Mouse (Mus musculus) adrenal gland, postnatal 14 days (tissue): ENCODE data around the gene Shroom3. TPM values are rescaled to one million over a fixed set of nuclear protein-coding genes. Genes with fewer than 3 reads are reported as not detected.

Experiments used
- DNase-seq: peaks from one replicate; pipeline ENCODE4 v3.0.0; 2021; ENCODE audit warnings: mixed read lengths
- long read RNA-seq, 2 experiments: library from polyadenylated mRNA; stranded (forward); transcript quantifications; one replicate each; pipeline ENCODE4 v2.0.0; 2021
- total RNA-seq: library from RNA; stranded (reverse); gene quantifications from 2 replicates; pipeline ENCODE4 v1.2.3, GENCODE M21; 2021

The Shroom3 gene
- total RNA-seq, result 7.6 and 7.9 TPM in 2 replicates
- long read RNA-seq, experiment 1, full-length matches to known transcripts, result 1 of 4 reads
- long read RNA-seq, experiment 1, partial matches to known transcripts, result 3 of 4 reads
- long read RNA-seq, experiment 1, other reads (novel, unspliced or antisense), result 0 of 4 reads
- long read RNA-seq, experiment 2, partial matches to known transcripts, result 3 of 3 reads
- long read RNA-seq, experiment 2, other reads (novel, unspliced or antisense), result 0 of 3 reads

DNA sequence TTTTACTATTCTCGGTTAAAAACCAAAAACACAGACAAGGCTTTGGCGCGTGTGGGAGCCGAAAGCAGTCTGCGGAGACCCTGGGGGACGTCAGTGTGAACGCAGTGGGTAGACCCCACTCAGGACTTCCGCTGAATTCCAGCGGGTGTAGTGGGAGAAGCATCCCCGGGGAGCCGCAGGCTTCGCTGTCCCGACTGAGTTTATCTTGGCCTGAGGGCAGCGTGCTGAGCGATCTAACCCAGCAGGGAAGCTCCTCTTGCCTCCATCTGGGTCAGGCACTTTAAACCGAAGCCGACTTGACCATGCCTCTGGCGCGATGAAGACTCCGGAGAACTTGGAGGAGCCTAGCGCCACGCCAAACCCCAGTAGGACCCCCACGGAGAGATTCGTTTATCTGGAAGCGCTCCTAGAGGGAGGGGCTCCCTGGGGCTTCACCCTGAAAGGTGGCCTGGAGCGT is at the start of gene Shroom3:
Shroom3 (plus strand) TSS at position 85 of the 457 bp plus-strand sequence.
- peak; percentile 39 for DNase-seq

DNA sequence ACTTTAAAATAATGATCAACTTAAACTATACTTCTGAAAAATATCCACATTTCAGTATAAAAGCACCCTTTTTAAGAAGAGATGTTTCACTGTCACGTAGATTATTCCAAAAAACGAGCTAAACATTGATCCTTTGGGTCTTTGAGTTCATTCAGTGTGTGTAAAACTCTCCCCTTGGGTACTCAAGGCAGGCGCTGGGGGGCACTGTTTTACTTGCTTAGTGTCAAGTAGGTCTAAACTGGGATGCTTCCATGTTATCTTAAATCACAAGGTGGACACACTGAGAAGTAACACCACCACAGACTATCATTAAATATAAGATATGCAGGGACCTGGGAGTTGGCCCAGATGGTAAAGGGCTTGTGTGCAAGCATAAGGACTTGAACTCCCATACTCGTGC is 49.7 kb upstream of the Shroom3 start:
- DNase-seq, result no peak

DNA sequence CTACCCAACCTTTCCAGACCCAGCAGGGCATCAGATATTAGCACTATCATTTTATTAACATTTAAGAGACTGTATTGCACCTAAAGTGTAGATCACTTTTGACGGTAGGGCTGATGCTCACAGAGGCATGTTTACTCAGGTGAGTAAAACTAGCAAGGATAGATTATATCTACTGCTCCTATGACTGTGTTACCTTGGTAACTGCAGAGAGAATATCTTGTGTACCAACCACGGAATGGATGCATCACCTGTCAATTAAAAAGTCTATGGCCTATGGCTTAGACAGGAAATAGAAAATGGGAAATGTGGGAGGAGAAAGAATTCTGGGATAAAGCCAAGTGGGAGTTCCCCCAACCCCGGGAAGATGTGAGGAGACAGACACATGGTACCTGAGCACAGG is 48.3 kb upstream of the Shroom3 start:
- DNase-seq, result no peak

DNA sequence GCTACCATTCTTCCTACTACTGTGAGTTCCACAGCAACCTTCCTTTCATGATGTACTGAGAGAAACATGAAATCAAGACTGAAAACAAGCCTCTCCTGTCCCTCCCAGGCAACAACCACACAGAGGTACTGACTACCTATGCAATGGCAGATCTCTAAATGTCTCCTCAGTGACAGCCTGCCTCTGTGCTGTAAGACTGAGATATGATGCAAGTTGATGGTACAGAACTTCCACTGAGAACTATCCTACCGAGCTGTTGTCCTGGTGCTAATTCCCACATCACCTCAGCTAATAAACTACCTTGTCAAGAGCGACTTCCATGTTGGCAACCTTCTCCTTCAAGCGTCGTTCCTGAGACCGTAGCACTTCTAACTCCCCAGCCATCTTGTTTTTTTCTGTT is 47.3 kb upstream of the Shroom3 start:
- DNase-seq, result no peak

DNA sequence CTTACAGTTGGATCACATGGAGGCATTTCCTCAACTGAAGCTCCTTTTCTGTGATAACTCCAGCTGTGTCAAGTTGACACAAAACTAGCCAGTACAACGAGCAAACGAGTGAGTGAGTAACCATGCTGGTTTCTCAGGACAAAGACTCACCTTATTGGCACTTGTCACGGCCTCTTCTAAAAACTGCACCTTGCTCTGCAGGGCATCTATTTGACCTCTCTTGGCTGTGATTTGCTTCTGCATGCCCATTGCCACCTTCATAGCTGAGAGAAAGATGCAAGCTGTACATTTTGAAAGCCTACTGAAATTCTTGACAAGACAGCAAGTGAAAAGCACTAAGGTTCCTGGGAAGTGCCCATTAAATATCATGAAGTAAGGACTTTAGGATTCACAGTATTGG is 42.4 kb upstream of the Shroom3 start:
- no peak for DNase-seq

DNA sequence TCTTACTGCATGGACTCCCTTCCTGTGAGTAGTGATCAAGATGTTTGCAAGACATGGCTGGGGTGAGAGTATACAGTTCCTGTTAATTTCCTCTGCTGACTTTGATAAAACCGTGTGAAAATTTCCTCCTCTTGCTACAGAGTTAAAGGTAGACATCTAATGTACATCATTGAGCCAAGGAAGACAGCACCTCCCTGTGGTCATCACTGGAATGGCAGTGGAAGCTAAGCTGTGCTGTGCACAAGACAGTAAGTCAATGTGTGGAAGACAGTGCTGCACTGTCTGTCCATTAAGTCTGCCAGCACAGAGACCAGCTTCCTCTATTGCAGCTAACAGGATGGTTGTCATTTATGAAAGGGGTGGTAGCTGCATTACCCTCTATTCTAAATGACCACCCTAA is 27.0 kb upstream of the Shroom3 start:
- peak; percentile 74 for DNase-seq

DNA sequence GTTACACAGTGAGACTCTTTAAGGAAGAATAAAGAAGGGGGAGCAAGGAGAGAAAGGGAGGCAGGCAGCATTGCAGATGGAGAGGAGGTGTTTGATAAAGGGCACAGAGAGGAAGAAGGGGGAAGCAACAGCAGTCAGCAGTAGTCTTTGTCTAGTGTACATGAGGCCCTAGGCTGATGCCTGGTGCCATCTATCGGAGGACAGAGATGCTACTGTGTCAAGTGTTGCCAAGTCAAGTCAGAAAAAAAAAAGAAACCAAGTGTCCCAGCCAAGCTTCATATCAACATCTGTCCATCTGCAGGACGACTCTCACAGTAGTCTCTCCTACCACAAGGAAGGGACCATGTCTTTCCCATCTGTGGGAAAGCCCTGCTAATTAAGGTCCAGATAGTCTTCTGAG is 18.9 kb upstream of the Shroom3 start:
- no peak for DNase-seq

DNA sequence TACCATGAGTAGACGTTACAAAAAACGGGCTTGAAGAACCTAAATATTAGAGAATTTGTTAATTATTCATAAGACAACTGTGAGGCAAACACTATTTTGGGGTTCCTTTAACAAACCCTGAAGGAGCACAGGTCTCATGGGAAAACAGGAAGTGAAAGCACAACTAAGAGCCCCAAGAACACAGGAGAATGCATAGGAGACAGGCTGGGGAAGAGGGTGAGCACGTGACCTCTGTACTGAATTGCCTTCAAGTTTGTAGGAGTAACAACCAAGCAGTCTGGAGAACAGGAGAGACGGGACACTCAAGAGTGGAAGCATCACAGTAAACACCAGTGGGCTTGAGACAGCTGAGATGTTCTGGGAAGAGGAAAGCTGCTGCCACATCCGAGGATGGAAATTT is 16.4 kb upstream of the Shroom3 start:
- DNase-seq, result no peak

DNA sequence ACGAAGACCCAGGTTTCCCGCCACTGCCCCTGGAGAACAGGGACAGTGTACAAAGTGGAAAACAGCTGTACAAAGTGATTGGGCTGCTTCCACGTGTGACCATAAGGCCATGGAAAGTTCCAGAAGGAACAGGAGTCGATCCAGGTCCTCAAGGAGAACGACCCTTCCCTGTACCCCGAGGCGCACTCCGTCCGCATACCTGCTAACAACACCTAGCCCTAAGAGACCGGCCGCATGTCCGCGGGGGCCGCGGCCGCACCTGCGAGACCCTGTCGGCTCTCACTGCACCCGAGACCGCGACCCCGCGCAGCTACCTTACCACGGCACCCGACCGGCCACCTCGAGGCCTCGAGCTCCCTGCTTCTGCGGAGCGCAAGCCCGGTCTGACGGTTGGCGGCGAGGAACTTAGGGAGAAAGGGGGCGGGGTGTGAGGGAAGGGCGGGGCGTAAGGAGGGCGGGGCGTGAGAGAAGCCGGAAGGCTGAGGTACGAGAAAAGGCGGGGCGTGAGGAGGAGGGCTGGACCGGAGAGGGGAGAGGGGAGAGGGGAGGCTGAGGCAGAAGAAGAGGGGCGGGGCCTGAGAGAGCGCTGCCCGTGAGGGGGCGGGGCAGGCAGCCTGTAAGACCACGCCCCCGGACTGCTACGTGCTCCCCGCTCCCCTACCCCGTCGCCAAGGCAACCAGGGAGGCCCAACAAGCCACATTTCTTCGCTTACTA is 8.2 kb upstream of the Shroom3 start, which contains the start of gene Ccdc158:
Ccdc158 (minus strand) TSS at position 413 of the 715 bp plus-strand sequence.
- DNase-seq, result peak; percentile 89

DNA sequence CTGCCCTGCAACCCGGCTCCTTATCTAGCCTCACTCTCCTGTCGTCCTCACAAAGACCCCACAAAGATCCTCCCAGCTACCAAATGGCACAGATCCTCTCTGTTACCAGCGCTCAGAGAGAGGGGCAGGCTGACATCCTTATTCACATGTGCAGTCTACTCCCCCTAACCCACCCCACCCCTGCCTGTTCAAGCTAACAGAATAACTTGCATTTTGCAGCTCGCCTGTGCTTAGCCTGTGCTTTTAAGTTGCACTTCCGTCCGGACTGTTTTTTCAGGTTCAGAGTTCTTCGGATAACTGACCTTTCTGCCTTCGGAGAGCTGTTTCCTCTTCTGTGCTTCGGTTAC is 7.7 kb upstream of the Shroom3 start:
- no peak for DNase-seq

DNA sequence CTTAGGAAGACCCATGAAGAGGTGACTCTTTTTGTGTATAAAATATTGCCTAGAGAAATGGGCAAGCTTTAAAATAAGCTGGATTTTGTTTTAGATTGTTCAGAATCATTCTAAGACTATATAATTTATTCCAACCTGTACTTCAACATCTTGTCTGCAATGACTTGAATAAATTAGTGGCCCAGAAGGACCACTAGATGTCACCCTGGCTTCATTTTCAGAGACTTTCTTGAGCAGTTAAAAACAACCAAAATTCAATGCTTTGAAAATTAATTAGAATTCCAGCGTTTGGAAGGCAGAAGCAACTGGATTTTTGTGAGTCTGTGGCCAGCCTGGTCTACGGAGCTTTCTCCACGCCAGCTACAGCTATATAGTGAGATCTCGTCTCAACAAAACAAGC is 3.8 kb upstream of the Shroom3 start:
- peak; percentile 33 for DNase-seq

DNA sequence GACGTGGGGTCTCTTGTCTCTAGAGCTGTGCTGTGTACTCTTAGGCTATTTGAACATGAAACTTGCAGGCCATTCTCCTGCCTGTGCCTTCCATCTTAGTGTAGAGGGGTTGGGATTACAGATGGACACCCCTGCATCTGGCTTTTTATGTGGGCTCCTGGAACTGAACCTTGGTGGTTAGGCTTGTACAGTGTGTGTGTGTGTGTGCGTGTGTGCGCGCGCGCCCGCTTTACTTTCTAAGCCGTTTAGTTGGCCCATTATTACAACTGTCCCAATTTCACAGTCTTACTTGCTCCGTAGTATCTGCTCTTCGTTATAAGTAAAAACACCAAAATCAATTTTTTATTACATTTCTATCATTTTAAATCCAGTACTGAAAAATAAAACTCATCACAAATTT is 1.4 kb upstream of the Shroom3 start:
- DNase-seq, result no peak

DNA sequence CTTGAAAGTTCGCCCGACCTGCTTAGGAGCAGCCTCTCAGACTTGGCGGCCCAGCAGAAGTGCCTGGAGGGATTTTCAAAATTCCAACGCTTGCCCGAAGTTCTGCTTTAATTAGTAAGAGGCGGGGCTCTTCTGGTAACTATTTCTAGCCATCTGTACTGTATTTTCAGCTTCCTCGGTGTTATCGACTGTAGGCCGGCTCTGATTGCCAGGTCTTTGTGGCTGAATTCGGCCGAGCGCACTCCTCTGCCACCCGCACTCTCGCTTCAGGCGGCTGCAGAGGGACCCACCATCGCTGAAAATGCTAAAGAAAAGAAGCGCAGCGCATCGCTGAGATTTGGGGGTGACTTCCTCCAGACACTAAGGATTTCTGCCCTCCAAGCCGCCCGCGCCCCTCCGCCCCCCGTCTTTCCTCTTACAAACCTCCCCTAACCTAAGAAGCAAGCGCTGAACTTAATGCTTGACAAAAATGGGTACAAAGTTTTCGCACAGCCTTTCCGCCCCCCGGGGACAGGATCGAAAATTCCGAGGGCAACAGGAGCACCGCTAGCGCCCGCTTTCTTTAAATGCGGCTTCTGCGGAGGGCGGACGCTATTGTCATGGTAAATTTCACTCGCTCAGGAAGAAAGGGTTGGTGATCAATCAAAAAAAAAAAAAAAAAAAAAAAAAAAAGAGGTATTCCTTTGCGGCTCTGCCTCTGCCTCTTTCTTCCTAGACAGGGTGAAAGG is 450 bp upstream of the Shroom3 start:
- DNase-seq, result peak; percentile 24

DNA sequence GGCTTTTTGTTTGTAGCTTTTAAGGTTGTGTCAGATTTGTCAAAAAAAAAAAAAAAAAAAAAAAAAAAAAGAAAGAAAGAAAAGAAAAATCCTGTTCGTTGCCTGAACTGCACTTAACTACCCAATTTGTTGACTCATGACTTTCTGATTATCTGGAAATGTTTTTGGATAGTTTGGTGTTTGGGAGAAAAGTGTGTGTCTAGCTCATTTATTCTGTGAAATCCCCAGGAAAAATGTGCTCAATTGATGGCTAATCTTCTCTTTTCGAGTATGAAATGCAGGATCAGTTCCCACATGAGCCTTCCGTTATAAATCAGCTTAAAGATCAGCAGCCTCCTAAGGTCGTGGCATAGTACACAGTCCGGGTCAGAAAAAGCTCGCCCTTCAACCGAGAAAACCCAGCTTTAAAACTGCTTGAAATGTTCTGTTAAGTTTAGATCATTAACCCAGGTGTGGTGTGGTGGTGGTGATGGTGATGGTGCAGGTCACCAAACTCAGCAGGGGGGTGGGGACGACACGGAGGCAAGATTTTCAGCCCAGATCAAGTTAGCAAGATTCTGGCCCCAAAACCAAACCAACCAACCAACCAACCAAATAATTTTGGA is 738 bp downstream of the Shroom3 start:
- no peak for DNase-seq

DNA sequence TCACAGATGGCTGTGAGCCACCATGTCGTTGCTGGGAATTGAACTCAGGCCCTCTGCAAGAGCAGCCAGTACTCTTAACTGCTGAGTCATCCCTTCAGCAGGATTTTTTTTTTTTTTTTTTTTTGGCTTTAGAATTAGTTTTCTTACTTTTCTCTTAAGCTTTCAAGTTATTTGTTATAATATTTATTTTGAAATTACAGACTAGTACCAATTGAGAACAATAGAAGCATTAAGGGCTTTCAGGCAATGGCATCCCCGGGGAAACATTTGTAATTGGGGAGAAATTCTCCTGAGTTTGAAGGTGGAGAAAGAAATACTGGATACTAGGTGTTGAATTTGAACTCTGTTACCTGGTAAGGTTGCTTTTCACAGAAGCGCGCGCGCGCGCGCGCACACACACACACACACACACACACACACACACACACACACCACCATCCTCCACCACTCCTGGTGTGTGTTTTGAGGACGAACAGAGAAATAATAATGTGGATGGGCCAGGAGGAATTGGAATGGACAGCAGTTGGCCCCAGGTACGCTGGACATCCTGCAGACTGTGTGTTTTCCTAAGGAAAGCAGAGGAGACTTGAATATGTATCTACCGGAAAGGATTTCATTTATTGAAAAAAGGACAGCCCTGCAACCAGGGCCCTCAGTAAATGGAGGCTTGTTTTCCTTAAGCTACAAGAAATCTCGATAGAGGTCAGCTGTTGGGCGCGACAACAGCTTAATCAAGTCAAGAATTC is 1.7 kb downstream of the Shroom3 start:
- DNase-seq, result no peak

DNA sequence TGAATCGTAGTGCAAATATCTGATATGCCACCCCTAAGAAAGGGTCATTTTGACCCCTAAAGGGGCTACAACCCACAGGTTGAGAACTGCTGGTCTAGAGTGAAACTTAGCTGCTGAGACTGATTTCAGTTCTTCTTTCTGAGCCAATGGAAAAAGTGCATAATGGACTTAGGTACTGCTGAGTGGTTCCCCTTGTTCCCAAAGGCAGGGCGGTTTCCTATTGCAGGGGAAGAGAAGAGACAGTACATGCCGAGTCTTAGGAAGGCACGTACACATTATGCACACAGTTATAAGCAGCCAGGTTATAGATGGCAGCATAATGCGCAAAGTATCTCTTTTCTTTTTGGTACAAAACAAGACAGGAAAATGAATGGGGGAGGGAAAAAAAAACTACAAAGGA is 4.9 kb downstream of the Shroom3 start:
- no peak for DNase-seq

DNA sequence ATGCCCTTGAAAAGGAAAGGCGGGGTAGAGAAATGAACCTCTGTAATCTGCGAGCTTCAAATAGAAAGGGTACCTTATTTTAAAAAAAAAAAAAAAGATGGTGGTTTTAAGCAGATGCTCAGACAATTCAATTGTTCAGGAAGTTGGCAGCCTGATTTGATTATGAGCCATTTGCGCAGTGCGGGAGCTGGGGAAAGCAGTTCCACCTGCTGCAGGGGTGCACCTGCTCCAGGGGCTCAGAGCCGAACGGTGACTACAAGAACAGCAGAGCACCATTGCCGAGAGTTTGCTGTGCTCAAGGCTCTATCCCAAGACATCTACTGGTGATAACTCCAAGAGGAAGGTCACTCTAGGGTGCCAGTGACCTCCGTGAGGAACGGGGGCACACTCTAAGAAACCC is 5.3 kb downstream of the Shroom3 start:
- no peak for DNase-seq

DNA sequence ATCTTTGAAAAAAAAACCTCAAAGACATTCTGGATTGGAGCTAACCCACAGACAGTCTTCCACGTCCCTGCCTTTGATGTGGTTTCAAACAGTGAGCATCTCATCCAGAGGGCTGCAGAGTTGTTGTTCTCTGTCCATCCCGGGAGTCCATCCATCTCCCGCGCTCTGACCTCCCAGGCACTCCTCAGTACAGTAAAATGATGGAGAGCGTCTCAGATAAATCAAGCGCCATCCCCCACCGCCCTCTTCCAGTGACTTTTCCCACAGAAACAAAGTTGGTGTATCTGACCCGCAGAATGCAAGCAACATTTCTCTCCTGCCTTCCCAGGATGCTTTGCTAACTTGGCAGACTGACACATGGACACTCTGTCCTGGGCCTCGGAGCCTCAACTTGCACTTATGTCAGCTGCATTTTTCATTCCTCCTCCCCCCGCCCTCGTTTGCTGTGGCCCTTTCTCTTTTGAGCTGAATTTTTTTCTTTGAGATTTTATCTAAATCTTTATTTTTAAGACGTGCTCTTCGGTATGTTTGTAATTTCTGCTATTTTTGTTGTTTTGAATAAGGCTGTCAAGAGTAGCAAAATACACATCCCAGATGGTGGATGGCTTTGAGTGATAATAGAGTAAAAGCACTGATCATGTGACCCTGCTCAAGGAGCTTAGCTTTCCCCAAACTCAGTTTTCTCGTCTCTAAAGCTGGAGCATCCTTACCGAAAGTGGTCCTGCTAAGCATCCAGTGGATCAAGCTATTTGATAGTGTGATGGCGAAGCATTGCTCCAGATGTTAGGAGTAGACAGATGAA is 9.2 kb downstream of the Shroom3 start:
- peak; percentile 24 for DNase-seq

DNA sequence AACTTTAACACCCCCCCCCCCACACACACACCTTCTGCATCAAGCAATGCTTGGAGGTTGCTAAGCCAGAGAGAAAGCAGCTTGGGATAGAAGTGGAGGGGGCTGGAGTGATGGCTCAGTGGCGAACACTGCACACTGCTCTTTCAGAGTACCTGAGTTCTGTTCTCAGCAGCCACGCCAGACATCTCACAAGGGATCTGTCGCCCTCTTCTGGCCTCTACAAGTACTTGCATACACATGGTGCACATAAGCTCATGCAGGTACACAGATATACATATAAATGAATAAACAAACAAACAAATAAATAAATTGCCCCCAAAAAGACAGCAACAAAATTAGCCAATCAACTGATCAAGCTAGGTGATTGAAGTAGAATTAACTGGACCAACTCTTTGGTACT is 10.5 kb downstream of the Shroom3 start:
- DNase-seq, result no peak

DNA sequence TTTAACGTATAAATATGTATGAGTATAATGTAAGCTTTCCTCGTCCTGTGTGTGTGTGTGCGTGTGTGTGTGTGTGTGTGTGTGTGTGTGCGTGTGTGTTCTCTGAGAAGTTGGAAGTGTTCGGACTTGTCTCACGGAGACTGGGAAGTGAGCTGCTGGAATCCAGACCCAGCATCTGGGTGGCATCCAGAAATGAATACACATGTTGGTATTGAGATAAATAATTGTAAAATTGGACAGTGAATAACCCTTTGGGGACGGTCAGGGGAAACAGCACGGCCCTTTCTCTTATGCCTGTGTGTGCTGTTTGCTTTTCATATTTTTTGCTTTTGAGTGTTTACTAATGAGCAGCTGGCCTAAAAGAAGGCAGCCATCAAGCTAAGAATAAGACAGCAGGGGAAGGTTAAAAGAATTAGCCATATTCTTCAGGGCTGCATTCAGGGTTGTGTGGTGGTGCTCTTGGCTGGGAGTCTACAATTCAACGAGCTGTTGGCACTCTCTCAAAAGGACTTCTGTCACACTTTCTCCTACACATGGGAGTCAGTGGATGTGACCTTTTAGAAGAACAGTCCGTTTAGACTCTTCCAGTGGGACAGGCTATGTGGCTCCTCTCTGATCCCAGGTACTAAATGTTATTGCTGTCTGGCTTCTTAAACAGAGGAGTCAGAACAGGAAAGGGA is 11.2 kb downstream of the Shroom3 start:
- DNase-seq, result no peak
